Mouse (Mus musculus) limb, embryonic 14.5 days (tissue): ENCODE measurements around the gene Acadl. TPM values are rescaled to one million over a fixed set of nuclear protein-coding genes. Genes with fewer than 3 reads are reported as not detected.
A peak's percentile ranks its signal among the peaks of the same experiment; 100 is the strongest.

ENCODE experiments used
- ATAC-seq: fragments of 200-750 bp; cut with Nextera tagmentation; 2 replicates; pipeline ENCODE4 v1.8.0; 2017; ENCODE audit warnings: low read depth, moderate number of reproducible peaks, moderate TSS enrichment; ENCODE audit not compliant: low FRiP score
- DNase-seq: peaks from one replicate; pipeline ENCODE4 v3.0.0-alpha.2; 2015; ENCODE audit warnings: low spot score
- H3K27ac ChIP-seq: fragments of 300-500 bp; sonication (generic); replicated peaks from 2 replicates; pipeline ENCODE4 v1.5.1; 2014; ENCODE audit warnings: low read depth, mild to moderate bottlenecking, low read length, moderate library complexity, mixed read lengths
- H3K27me3 ChIP-seq: fragments of 300-500 bp; sonication (generic); 2 replicates; pipeline ENCODE4 v1.6.1; 2014; ENCODE audit warnings: low read length, mixed read lengths; ENCODE audit not compliant: control insufficient read depth, insufficient read depth
- H3K36me3 ChIP-seq: fragments of 300-500 bp; sonication (generic); 2 replicates; pipeline ENCODE4 v1.6.1; 2014; ENCODE audit warnings: mild to moderate bottlenecking, low read length, moderate library complexity, mixed read lengths; ENCODE audit not compliant: control insufficient read depth, insufficient read depth
- H3K4me1 ChIP-seq: fragments of 300-500 bp; sonication (generic); 2 replicates; pipeline ENCODE4 v1.6.1; 2014; ENCODE audit warnings: antibody characterized with exemption, low read length, mixed read lengths; ENCODE audit not compliant: control insufficient read depth, insufficient read depth
- H3K4me2 ChIP-seq: fragments of 300-500 bp; sonication (generic); replicated peaks from 2 replicates; pipeline ENCODE4 v1.6.1; 2014; ENCODE audit warnings: low read depth, mild to moderate bottlenecking, low read length, moderate library complexity; ENCODE audit not compliant: severe bottlenecking
- H3K4me3 ChIP-seq: fragments of 300-500 bp; sonication (generic); replicated peaks from 2 replicates; pipeline ENCODE4 v1.5.1; 2014; ENCODE audit warnings: low read length
- H3K9ac ChIP-seq: fragments of 300-500 bp; sonication (generic); 2 replicates; pipeline ENCODE4 v1.6.1; 2014; ENCODE audit warnings: mild to moderate bottlenecking, low read depth, low read length, moderate library complexity; ENCODE audit not compliant: severe bottlenecking
- H3K9me3 ChIP-seq: fragments of 300-500 bp; sonication (generic); 2 replicates; pipeline ENCODE4 v1.6.1; 2016; ENCODE audit warnings: low read length; ENCODE audit not compliant: control insufficient read depth
- POLR2A ChIP-seq: fragments of 200-500 bp; IDR thresholded peaks from 2 replicates; pipeline ENCODE4 v1.8.0; 2012; ENCODE audit warnings: inconsistent platforms, mild to moderate bottlenecking, moderate library complexity, borderline replicate concordance; ENCODE audit not compliant: insufficient read depth, insufficient read length; ENCODE audit errors: extremely low read depth
- WGBS: fragments of 180-500 bp; shearing (Covaris S2); extraction: QIAGEN DNeasy Blood & Tissue Kit; methylation state at CpG from one replicate; pipeline ENCODE4 v1.1.7; 2014; 5-methylcytosine and 5-hydroxymethylcytosine counted together
- polyA plus RNA-seq, 2 experiments: library from polyadenylated mRNA; depleted of rRNA in 1 of 2; stranded (reverse) in 1 of 2; unstranded in 1 of 2; fragments of >200 nt; fragmentation: Nextera tagmentation in 1 of 2; extraction: Ambion mirVana in 1 of 2; gene quantifications; 2 replicates each; pipeline versions ENCODE4 v1.2.1 to v1.2.3; 2012 to 2014

Acadl gene
- polyA plus RNA-seq, 2 experiments: 32.4 to 86.0 TPM

DNA sequence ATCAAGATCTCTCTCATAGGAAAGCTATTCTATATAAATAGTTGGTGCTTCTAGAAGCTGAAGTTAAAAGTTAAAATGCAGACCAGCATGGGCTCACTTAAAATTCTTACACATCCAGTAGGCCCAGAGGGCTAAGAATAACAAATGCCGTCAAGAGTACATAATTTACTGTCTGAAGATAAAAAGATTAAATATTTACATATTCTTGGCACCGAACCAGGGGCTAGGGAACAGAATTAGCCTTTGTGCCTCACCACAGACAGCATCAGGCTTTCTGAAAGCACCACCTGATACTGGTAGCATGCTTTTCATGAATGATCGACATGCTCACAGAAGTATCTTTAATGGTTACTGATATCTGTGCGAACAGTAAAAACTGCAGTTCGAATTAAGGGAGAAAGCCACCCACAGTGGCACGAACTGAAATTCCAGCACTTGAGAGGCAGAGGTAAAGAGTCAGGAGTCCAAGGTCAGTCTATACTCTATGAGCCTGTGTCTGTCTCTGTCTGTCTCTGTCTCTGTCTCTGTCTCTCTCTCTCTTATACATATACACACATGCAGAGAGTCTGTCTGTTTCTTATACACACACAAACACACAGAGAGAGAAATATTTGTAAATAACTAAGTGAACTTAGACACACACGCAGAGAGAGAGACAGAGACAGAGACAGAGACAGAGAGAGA is 23.2 kb downstream of the Acadl start:
- no peak for ATAC-seq
- H3K4me2 ChIP-seq: no peak overlapping the region
- H3K9me3 ChIP-seq: no peaks in the 10 kb centered on the region
- no peak overlapping the region for H3K9ac ChIP-seq
- peaks cover 30% of the 10 kb centered on the region for H3K36me3 ChIP-seq
- no peak for DNase-seq
- no peak for TF ChIP-seq POLR2A
- 80% methylated on average over 7 of the region's 7 CpGs for WGBS
- H3K27me3 ChIP-seq: no peaks in the 10 kb centered on the region
- H3K4me1 ChIP-seq: no peaks in the 10 kb centered on the region
- H3K4me3 ChIP-seq: no peak overlapping the region
- H3K27ac ChIP-seq: no peak overlapping the region

DNA sequence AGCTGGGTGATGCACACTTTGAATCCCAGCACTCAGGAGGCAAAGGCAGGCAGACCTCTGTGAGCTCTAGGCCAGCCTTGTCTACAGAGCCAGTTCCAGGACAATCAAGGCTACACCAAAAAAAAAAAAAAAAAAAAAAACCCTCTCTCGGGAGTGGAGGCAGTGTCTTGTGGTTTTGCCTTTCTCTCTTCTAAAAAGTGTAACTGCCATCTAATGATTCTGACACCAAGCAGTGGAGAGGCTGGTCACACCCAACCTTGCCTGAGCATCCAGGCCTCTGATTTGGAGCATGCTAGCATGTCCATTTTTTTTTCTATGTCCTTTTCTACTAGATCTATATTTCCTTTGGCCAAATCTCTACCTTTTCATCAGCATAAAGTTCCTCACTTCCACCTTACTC is 23.9 kb downstream of the Acadl start:
- H3K36me3 ChIP-seq: peaks cover 30% of the 10 kb centered on the region
- H3K9ac ChIP-seq: no peak overlapping the region
- DNase-seq (no peak), ATAC-seq (no peak)
- H3K9me3 ChIP-seq: no peaks in the 10 kb centered on the region
- no peaks in the 10 kb centered on the region for H3K27me3 ChIP-seq
- TF ChIP-seq POLR2A: no peak
- whole genome bisulfite sequencing: 56% methylated on average over 1 of the region's 1 CpGs
- no peak overlapping the region for H3K4me3 ChIP-seq
- no peak overlapping the region for H3K4me2 ChIP-seq
- peaks cover 3% of the 10 kb centered on the region; the same call in 1 of the 2 replicates for H3K4me1 ChIP-seq
- no peak overlapping the region for H3K27ac ChIP-seq

DNA sequence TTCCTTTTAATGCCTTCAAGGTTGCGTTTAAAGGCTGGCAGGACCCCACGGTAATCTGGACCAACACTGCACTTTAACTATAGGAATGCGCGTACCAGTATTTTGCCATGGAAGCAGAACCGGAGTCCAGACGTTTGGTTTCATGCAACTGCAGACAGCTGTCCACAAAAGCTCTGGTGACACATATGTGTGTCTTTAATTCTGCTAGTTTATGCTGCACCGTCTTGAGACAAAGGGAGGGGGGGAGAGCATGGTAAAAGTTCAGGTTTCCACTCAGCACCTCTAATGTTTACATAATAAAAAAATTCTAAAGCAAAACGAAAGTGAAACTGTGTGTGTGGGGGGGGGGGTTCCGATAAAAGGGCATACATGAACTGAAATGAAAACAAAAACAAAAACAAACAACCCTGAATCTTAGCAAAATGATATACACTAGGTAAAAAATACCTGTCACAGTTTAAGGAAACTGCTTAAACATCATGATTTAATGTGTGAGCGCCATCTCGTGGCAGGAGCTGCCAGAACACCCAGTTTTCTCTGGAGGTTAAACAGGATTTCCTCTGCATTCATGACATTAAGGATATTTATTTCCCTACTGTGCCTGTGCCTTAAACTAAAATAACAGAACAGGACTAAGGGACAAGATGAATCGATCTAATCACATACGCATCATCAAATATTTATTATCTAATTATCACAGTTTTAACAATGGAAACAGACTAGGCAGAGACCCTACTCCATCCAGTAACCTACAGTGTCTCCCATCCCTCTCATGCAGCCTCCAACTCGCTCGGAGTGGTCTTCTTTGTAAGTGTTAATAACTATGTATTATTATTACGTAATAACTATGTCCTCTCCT is 24.7 kb downstream of the Acadl start:
- H3K36me3 ChIP-seq: peaks cover 30% of the 10 kb centered on the region
- H3K27me3 ChIP-seq: no peaks in the 10 kb centered on the region
- TF ChIP-seq POLR2A: no peak
- 45% methylated on average over 16 of the region's 16 CpGs for WGBS
- DNase-seq: peak; percentile 84
- H3K4me2 ChIP-seq: no peak overlapping the region
- peaks cover 5% of the 10 kb centered on the region; the same call in 1 of the 2 replicates for H3K4me1 ChIP-seq
- ATAC-seq: peak; percentile 48; the same call in 1 of the 2 replicates
- no peaks in the 10 kb centered on the region for H3K9me3 ChIP-seq
- peak overlapping the region; percentile 13; the same call in 1 of the 2 replicates for H3K4me3 ChIP-seq
- H3K9ac ChIP-seq: no peak overlapping the region
- H3K27ac ChIP-seq: no peak overlapping the region

- H3K4me3 ChIP-seq: no peak overlapping the region
- ATAC-seq (no peak), DNase-seq (no peak)
- TF ChIP-seq POLR2A: no peak
- H3K36me3 ChIP-seq: peaks cover 24% of the 10 kb centered on the region
- no peaks in the 10 kb centered on the region for H3K9me3 ChIP-seq
- no peak overlapping the region for H3K27ac ChIP-seq
- no peaks in the 10 kb centered on the region for H3K27me3 ChIP-seq
- H3K9ac ChIP-seq: no peak overlapping the region
- H3K4me1 ChIP-seq: peaks cover 11% of the 10 kb centered on the region; the same call in 1 of the 2 replicates
- no peak overlapping the region for H3K4me2 ChIP-seq
- 60% methylated on average over 3 of the region's 3 CpGs for WGBS
These were observed 25.9 kb downstream of the Acadl start for GRCm38 (mm10) chr1:66837207-66837606.

DNA sequence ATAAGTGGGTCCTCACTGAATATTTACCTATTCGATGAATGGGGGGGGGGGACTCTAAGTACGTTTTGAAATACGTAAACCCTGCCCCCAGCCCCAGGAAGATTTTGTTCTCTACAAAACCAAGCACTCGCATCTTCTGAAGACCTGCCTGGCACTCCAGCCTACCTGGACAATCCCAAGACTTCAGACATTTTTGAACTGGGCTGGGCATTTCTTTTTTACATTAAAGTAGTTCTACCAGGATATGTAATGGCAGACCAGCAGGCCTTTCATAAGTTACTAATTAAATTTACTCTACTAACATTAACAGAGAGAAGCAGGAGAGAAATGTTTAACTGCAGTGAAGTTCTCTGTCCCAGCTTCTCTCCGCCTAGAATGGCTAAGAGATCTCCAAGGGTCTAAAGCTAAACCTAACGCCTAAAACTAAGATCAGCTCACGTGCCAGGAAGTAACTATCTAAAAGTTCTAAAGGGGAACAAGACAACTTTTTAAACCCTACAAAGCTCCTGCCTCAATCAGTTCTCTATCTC is 30.4 kb downstream of the Acadl start:
- 74% methylated on average over 7 of the region's 7 CpGs for WGBS
- TF ChIP-seq POLR2A: no peak
- H3K4me1 ChIP-seq: peaks cover 11% of the 10 kb centered on the region
- no peaks in the 10 kb centered on the region for H3K9me3 ChIP-seq
- no peak for ATAC-seq
- H3K27ac ChIP-seq: no peak overlapping the region
- peaks cover 8% of the 10 kb centered on the region; the same call in 1 of the 2 replicates for H3K36me3 ChIP-seq
- H3K4me3 ChIP-seq: no peak overlapping the region
- H3K4me2 ChIP-seq: no peak overlapping the region
- no peak for DNase-seq
- H3K9ac ChIP-seq: no peak overlapping the region
- H3K27me3 ChIP-seq: no peaks in the 10 kb centered on the region
